Mouse (Mus musculus) layer of hippocampus, postnatal 10 days (tissue): Measurements from ENCODE around the gene Slc24a4. TPM values are rescaled to one million over a fixed set of nuclear protein-coding genes. Genes with fewer than 3 reads are reported as not detected.
"Not testable (repeated sequence)": the region's sequence is repeated elsewhere in the genome, so short reads cannot be mapped to it uniquely, and the experiment has no call there.

Experiments used
- DNase-seq, 2 experiments: peaks; one replicate each; pipeline ENCODE4 v3.0.0; 2021; ENCODE audit warnings: low spot score in 2 of 2
- total RNA-seq, 2 experiments: library from RNA; stranded (reverse); gene quantifications; 2 replicates each; pipeline ENCODE4 v1.2.3; 2021

Gene Slc24a4
- total RNA-seq, 2 experiments from 2014 or later = 17.2 to 17.5 TPM

GRCm38 (mm10) chr12:102164632-102165031, 36.1 kb downstream of the Slc24a4 start:
- DNase-seq = no peak

GRCm38 (mm10) chr12:102166691-102167261, 38.2 kb downstream of the Slc24a4 start:
- no peak for DNase-seq

- no peak for DNase-seq
These were observed 38.8 kb downstream of the Slc24a4 start for GRCm38 (mm10) chr12:102167302-102167701.

GRCm38 (mm10) chr12:102172746-102173145, 44.2 kb downstream of the Slc24a4 start:
- DNase-seq = no peak

- DNase-seq = no peak
These were observed 44.8 kb downstream of the Slc24a4 start for GRCm38 (mm10) chr12:102173345-102173744.

- no peak for DNase-seq
These were observed 52.0 kb downstream of the Slc24a4 start for GRCm38 (mm10) chr12:102180371-102181074.

GRCm38 (mm10) chr12:102181799-102182357, 53.3 kb downstream of the Slc24a4 start:
- DNase-seq = peak; percentile 77 to 78

- no peak for DNase-seq
These were observed 54.1 kb downstream of the Slc24a4 start for GRCm38 (mm10) chr12:102182621-102183020.

GRCm38 (mm10) chr12:102183201-102183600, 54.7 kb downstream of the Slc24a4 start:
- DNase-seq = no peak

- DNase-seq = no peak
These were observed 62.3 kb downstream of the Slc24a4 start for GRCm38 (mm10) chr12:102190820-102191219.

- no peak for DNase-seq
These were observed 73.0 kb downstream of the Slc24a4 start for GRCm38 (mm10) chr12:102201516-102201915.

GRCm38 (mm10) chr12:102202901-102203300, 74.4 kb downstream of the Slc24a4 start:
- peak in 1 of 2 experiments; percentile 40 for DNase-seq

- DNase-seq = no peak
These were observed 77.9 kb downstream of the Slc24a4 start for GRCm38 (mm10) chr12:102206471-102206870.

GRCm38 (mm10) chr12:102207245-102207644, 78.7 kb downstream of the Slc24a4 start:
- DNase-seq = no peak

GRCm38 (mm10) chr12:102210801-102211200, 82.3 kb downstream of the Slc24a4 start:
- no peak for DNase-seq

GRCm38 (mm10) chr12:102223404-102223803, 94.9 kb downstream of the Slc24a4 start:
- peak in 1 of 2 experiments; percentile 46 for DNase-seq

- DNase-seq = not testable (repeated sequence)
These were observed 95.6 kb downstream of the Slc24a4 start for GRCm38 (mm10) chr12:102224112-102224511.

- DNase-seq = no peak
These were observed 96.6 kb downstream of the Slc24a4 start for GRCm38 (mm10) chr12:102225165-102225564.

GRCm38 (mm10) chr12:102235551-102235950, 107.0 kb downstream of the Slc24a4 start:
- DNase-seq = no peak

GRCm38 (mm10) chr12:102236317-102236716, 107.8 kb downstream of the Slc24a4 start:
- DNase-seq = no peak

GRCm38 (mm10) chr12:102242076-102242722, 113.7 kb downstream of the Slc24a4 start:
- no peak for DNase-seq

GRCm38 (mm10) chr12:102243915-102244314, 115.4 kb downstream of the Slc24a4 start:
- no peak for DNase-seq
